Mouse (Mus musculus): Measurements from ENCODE around the gene Gm11492. TPM values are rescaled to one million over a fixed set of nuclear protein-coding genes. Genes with fewer than 3 reads are reported as not detected.

The Gm11492 gene
- total RNA-seq, 1 experiment from 2014 or later = not detected

- ATAC-seq (replicated peaks; ENCODE audit: low read depth, poor library complexity, severe bottlenecking) = no peak
These were observed 30.0 kb downstream of the Gm11492 start for GRCm38 (mm10) chr11:87596492-87596891.

GRCm38 (mm10) chr11:87597061-87597460, 30.6 kb downstream of the Gm11492 start:
- ATAC-seq (replicated peaks; ENCODE audit: low read depth, poor library complexity, severe bottlenecking) = no peak

- no peak for ATAC-seq (replicated peaks; ENCODE audit: low read depth, poor library complexity, severe bottlenecking)
These were observed 33.1 kb downstream of the Gm11492 start for GRCm38 (mm10) chr11:87599395-87600089.

- ATAC-seq (replicated peaks; ENCODE audit: low read depth, poor library complexity, severe bottlenecking) = no peak
These were observed 33.9 kb downstream of the Gm11492 start for GRCm38 (mm10) chr11:87600322-87600853.

- no peak for ATAC-seq (replicated peaks; ENCODE audit: low read depth, poor library complexity, severe bottlenecking)
These were observed 35.8 kb downstream of the Gm11492 start for GRCm38 (mm10) chr11:87602234-87602633.

GRCm38 (mm10) chr11:87603571-87603970, 37.1 kb downstream of the Gm11492 start:
- no peak for ATAC-seq (replicated peaks; ENCODE audit: low read depth, poor library complexity, severe bottlenecking)

GRCm38 (mm10) chr11:87609264-87609663, 42.8 kb downstream of the Gm11492 start:
- no peak for ATAC-seq (replicated peaks; ENCODE audit: low read depth, poor library complexity, severe bottlenecking)

- ATAC-seq (replicated peaks; ENCODE audit: low read depth, poor library complexity, severe bottlenecking) = no peak
These were observed 45.1 kb downstream of the Gm11492 start for GRCm38 (mm10) chr11:87611547-87611946.

- no peak for ATAC-seq (replicated peaks; ENCODE audit: low read depth, poor library complexity, severe bottlenecking)
These were observed 47.5 kb downstream of the Gm11492 start for GRCm38 (mm10) chr11:87613972-87614371.

- ATAC-seq (replicated peaks; ENCODE audit: low read depth, poor library complexity, severe bottlenecking) = no peak
These were observed 49.1 kb downstream of the Gm11492 start for GRCm38 (mm10) chr11:87615551-87615950.

GRCm38 (mm10) chr11:87615952-87616351, 49.5 kb downstream of the Gm11492 start:
- ATAC-seq (replicated peaks; ENCODE audit: low read depth, poor library complexity, severe bottlenecking) = no peak

GRCm38 (mm10) chr11:87616790-87617474, 50.5 kb downstream of the Gm11492 start, which contains the start of gene Hsf5:
TSS of gene Hsf5 (plus strand) at chr11:87617164.
- no peak for ATAC-seq (replicated peaks; ENCODE audit: low read depth, poor library complexity, severe bottlenecking)

GRCm38 (mm10) chr11:87617606-87618005, 51.2 kb downstream of the Gm11492 start:
- no peak for ATAC-seq (replicated peaks; ENCODE audit: low read depth, poor library complexity, severe bottlenecking)

Other genes starting within 250 kb of the Gm11492 start
- 4.8 and 7.0 TPM in 2 replicates for gene Ppm1e, start 207.6 kb upstream of the Gm11492 start, total RNA-seq (2017)
- 3.4 and 5.2 TPM in 2 replicates for gene Rad51c, start 161.7 kb upstream of the Gm11492 start, total RNA-seq (2017)
- gene Tex14, start 161.6 kb upstream of the Gm11492 start, total RNA-seq (2017) = 0.27 and 1.0 TPM in 2 replicates
- gene Sept4, start 2.2 kb downstream of the Gm11492 start, total RNA-seq (2017) = 5.9 and 16.5 TPM in 2 replicates
- gene Mtmr4, start 25.5 kb downstream of the Gm11492 start, total RNA-seq (2017) = 18.8 and 21.5 TPM in 2 replicates
- 0.15 TPM in 1 of 2 replicates, not detected in the other for gene Hsf5, start 50.5 kb downstream of the Gm11492 start, total RNA-seq (2017)
- 0.10 and 0.27 TPM in 2 replicates for gene Rnf43, start 96.1 kb downstream of the Gm11492 start, total RNA-seq (2017)
- gene Supt4a, start 170.9 kb downstream of the Gm11492 start, total RNA-seq (2017) = 68.7 and 71.2 TPM in 2 replicates
- 8.4 and 12.0 TPM in 2 replicates for gene Tspoap1, start 193.9 kb downstream of the Gm11492 start, total RNA-seq (2017)
- gene Mpo, start 226.9 kb downstream of the Gm11492 start, total RNA-seq (2017) = 1,506 and 1,797 TPM in 2 replicates